Mouse (Mus musculus) stomach, postnatal 0 days (tissue): ENCODE measurements around the gene Trp53.

ENCODE experiments used
- CTCF ChIP-seq: IDR thresholded peaks from 2 replicates; pipeline ENCODE4 v1.5.1; 2016; ENCODE audit warnings: antibody characterized with exemption, low read depth, mild to moderate bottlenecking, moderate library complexity
- EP300 ChIP-seq: optimal IDR thresholded peaks from 2 replicates; pipeline ENCODE3; 2016; ENCODE audit warnings: antibody characterized with exemption

GRCm38 (mm10) chr11:69606491-69606795, 26.3 kb downstream of the Trp53 start:
- TF ChIP-seq EP300: no peak
- TF ChIP-seq CTCF: no peak
